Mouse (Mus musculus): Measurements from ENCODE around the gene Cpeb3. TPM values are rescaled to one million over a fixed set of nuclear protein-coding genes. Genes with fewer than 3 reads are reported as not detected.

Cpeb3 gene
- polyA plus RNA-seq, 1 experiment from 2014 or later, result 0.98 TPM

DNA sequence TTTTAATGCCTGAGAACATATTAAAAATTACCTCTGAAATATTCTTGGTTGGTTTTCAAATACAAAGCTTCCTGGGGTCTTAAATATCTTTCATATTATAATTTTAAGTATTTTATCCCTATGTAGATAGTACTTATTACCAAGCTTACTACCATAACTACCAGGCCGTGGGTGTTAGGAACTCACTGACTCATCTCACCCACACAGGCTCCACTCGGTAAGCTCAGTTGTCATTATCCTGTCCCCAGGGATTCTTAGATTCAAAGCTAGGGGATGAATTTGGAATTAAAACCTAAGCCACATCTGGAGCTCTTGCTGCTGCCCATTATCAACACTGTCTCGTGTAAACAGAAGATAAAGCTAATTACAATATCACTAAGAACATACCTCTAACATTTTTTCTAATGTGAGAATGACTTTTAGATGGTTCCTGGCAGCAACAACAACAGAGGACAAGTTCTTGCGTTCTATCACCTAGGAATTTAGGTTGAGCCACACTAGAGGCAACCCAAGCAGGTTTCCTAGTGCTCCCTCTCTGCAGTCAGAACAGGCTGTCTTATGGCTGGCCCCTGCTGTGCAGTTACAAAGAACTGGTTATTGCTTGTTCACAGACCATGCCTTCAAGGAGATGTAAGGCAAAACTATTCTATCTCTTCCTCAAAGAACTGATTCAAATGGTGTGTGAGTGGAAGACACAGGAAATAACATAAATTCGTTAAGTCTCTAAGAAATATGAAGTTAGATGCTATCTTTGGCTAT, 135.4 kb downstream of the Cpeb3 start:
- no peak overlapping the region for H3K9ac ChIP-seq (ENCODE audit: low read length)
- WGBS, result 37% methylated on average over 5 of the region's 5 CpGs
- no peaks in the 10 kb centered on the region for H3K36me3 ChIP-seq (ENCODE audit: control insufficient read depth, insufficient read depth, low read length)
- H3K4me3 ChIP-seq (ENCODE audit: low read length), result no peak overlapping the region
- no peaks in the 10 kb centered on the region for H3K27me3 ChIP-seq (ENCODE audit: control insufficient read depth, insufficient read depth, low read depth, low read length)
- H3K4me1 ChIP-seq (replicated peaks; ENCODE audit: control insufficient read depth, insufficient read depth, low read length), result no peaks in the 10 kb centered on the region; the same call in 1 of the 2 replicates
- no peak overlapping the region for H3K27ac ChIP-seq (ENCODE audit: low read length)
- no peaks in the 10 kb centered on the region for H3K9me3 ChIP-seq (ENCODE audit: control insufficient read depth, low read length)
- ATAC-seq (ENCODE audit: low read depth), result no peak
- H3K4me2 ChIP-seq (ENCODE audit: low read depth, low read length), result no peak overlapping the region

DNA sequence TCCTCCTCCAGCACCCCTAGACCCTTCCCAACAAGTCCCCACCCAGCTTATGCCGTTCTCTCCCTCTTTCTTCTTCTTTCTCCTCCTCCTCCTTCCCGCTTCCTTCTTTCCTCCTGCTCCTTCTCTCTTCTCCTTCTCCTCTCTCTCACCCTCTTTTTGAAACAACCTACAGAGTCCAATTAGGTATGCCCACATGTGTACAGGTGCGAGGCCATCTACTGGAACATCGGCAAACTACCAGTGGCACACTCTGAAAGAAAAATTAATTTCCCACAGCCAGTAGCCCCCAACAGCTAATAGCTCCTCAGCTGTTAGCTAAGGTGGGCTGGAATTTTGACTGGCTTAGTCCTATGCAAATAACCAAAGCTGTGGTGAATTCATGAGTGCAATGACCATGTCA, 139.2 kb downstream of the Cpeb3 start:
- WGBS, result 83% methylated on average over 4 of the region's 4 CpGs
- Histone ChIP-seq H3K4me2 (ENCODE audit: low read depth, low read length) (no peak overlapping the region), H3K4me1 (replicated peaks; ENCODE audit: control insufficient read depth, insufficient read depth, low read length) (no peaks in the 10 kb centered on the region), H3K27ac (ENCODE audit: low read length) (no peak overlapping the region), H3K27me3 (ENCODE audit: control insufficient read depth, insufficient read depth, low read depth, low read length) (no peaks in the 10 kb centered on the region), H3K36me3 (ENCODE audit: control insufficient read depth, insufficient read depth, low read length) (no peaks in the 10 kb centered on the region), H3K9me3 (ENCODE audit: control insufficient read depth, low read length) (no peaks in the 10 kb centered on the region), H3K4me3 (ENCODE audit: low read length) (no peak overlapping the region), H3K9ac (ENCODE audit: low read length) (no peak overlapping the region)
- ATAC-seq (ENCODE audit: low read depth), result no peak

GRCm38 (mm10) chr19:37060078-37060477, 148.3 kb downstream of the Cpeb3 start:
- H3K27ac ChIP-seq (ENCODE audit: low read length), result no peak overlapping the region
- H3K4me2 ChIP-seq (ENCODE audit: low read depth, low read length), result no peak overlapping the region
- no peak overlapping the region for H3K9ac ChIP-seq (ENCODE audit: low read length)
- 72% methylated on average over 4 of the region's 4 CpGs for WGBS
- no peaks in the 10 kb centered on the region for H3K36me3 ChIP-seq (ENCODE audit: control insufficient read depth, insufficient read depth, low read length)
- ATAC-seq (ENCODE audit: low read depth), result no peak
- H3K4me1 ChIP-seq (replicated peaks; ENCODE audit: control insufficient read depth, insufficient read depth, low read length), result no peaks in the 10 kb centered on the region
- H3K27me3 ChIP-seq (ENCODE audit: control insufficient read depth, insufficient read depth, low read depth, low read length), result no peaks in the 10 kb centered on the region
- H3K4me3 ChIP-seq (ENCODE audit: low read length), result no peak overlapping the region
- no peaks in the 10 kb centered on the region for H3K9me3 ChIP-seq (ENCODE audit: control insufficient read depth, low read length)

GRCm38 (mm10) chr19:37059623-37060022, 148.8 kb downstream of the Cpeb3 start:
- H3K4me3 ChIP-seq (ENCODE audit: low read length), result no peak overlapping the region
- H3K27ac ChIP-seq (ENCODE audit: low read length), result no peak overlapping the region
- H3K27me3 ChIP-seq (ENCODE audit: control insufficient read depth, insufficient read depth, low read depth, low read length), result no peaks in the 10 kb centered on the region
- H3K4me1 ChIP-seq (replicated peaks; ENCODE audit: control insufficient read depth, insufficient read depth, low read length), result no peaks in the 10 kb centered on the region
- no peak overlapping the region for H3K9ac ChIP-seq (ENCODE audit: low read length)
- H3K4me2 ChIP-seq (ENCODE audit: low read depth, low read length), result no peak overlapping the region
- no peak; the same call in 1 of the 2 replicates for ATAC-seq (ENCODE audit: low read depth)
- H3K9me3 ChIP-seq (ENCODE audit: control insufficient read depth, low read length), result no peaks in the 10 kb centered on the region
- H3K36me3 ChIP-seq (ENCODE audit: control insufficient read depth, insufficient read depth, low read length), result no peaks in the 10 kb centered on the region
- 26% methylated on average over 2 of the region's 2 CpGs for WGBS

DNA sequence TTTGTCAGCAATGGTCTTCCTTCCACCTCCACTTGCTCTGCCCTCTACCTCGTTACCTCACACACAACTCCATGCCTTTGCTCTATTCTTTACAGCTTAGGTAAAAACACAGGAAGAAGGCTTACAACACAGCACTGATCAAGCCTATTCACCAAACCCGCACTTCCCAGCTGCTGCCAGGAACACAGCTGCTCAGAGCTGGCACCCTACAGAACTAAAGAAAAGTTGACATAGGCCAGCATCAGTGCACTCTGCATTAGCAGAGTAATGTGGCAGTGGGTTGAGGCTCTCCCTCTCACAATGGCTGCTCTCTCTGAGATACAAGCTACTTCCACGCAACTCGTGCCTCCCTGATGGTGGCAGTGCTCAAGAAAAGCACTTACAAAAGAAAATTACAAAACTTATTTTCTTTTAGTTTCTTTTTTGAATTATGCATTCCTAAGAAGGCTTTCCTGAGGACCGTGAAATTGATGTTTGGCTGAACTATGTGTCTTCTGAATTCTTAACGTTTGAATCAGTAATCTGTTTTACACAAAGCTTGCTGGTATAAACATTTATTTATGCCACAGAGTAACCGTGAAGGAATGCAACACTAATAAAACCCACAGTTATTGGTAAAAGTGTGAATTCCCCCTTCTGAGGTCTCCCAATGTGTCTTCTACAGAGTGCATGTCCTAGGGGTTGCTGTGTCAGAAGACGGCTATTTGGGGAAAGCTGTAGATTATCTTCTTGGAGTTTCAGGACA, 151.1 kb downstream of the Cpeb3 start:
- Histone ChIP-seq H3K27ac (ENCODE audit: low read length) (no peak overlapping the region), H3K9me3 (ENCODE audit: control insufficient read depth, low read length) (no peaks in the 10 kb centered on the region), H3K36me3 (ENCODE audit: control insufficient read depth, insufficient read depth, low read length) (no peaks in the 10 kb centered on the region), H3K4me2 (ENCODE audit: low read depth, low read length) (no peak overlapping the region), H3K27me3 (ENCODE audit: control insufficient read depth, insufficient read depth, low read depth, low read length) (no peaks in the 10 kb centered on the region), H3K4me3 (ENCODE audit: low read length) (no peak overlapping the region), H3K9ac (ENCODE audit: low read length) (no peak overlapping the region), H3K4me1 (replicated peaks; ENCODE audit: control insufficient read depth, insufficient read depth, low read length) (no peaks in the 10 kb centered on the region)
- WGBS, result 71% methylated on average over 8 of the region's 8 CpGs
- ATAC-seq (ENCODE audit: low read depth), result no peak

DNA sequence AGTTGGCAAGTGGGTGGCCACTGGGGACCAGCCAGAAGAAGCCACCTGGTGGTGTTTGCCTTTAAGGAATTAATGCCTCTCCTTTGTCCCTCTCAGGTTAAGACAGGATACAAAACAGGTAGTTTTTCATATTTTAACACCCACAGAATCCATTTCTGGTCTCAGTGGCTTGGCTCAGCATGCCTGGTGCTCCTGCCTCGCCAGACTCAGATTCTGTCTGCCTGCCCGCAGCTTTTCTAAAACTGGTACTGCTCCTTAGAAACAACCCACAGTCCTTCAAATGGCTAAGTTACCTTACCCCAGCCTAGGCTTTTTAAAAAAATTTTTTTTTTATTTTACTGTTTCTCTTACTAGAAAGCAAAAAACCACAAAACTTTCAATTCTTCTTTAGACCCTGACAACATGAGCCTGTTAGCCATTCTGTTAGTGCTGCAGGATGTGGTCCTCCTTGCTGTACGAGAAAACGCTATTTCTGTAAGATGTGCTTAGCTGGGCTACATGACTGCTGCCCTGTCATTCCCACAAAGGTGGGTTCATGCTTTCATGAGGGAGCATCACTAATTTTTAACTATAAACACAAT, 152.3 kb downstream of the Cpeb3 start:
- Histone ChIP-seq H3K9me3 (ENCODE audit: control insufficient read depth, low read length) (no peaks in the 10 kb centered on the region), H3K4me1 (replicated peaks; ENCODE audit: control insufficient read depth, insufficient read depth, low read length) (no peaks in the 10 kb centered on the region), H3K27ac (ENCODE audit: low read length) (no peak overlapping the region), H3K4me3 (ENCODE audit: low read length) (no peak overlapping the region), H3K27me3 (ENCODE audit: control insufficient read depth, insufficient read depth, low read depth, low read length) (no peaks in the 10 kb centered on the region), H3K9ac (ENCODE audit: low read length) (no peak overlapping the region), H3K4me2 (ENCODE audit: low read depth, low read length) (no peak overlapping the region), H3K36me3 (ENCODE audit: control insufficient read depth, insufficient read depth, low read length) (no peaks in the 10 kb centered on the region)
- no peak for ATAC-seq (ENCODE audit: low read depth)
- 75% methylated on average over 4 of the region's 4 CpGs for WGBS

DNA sequence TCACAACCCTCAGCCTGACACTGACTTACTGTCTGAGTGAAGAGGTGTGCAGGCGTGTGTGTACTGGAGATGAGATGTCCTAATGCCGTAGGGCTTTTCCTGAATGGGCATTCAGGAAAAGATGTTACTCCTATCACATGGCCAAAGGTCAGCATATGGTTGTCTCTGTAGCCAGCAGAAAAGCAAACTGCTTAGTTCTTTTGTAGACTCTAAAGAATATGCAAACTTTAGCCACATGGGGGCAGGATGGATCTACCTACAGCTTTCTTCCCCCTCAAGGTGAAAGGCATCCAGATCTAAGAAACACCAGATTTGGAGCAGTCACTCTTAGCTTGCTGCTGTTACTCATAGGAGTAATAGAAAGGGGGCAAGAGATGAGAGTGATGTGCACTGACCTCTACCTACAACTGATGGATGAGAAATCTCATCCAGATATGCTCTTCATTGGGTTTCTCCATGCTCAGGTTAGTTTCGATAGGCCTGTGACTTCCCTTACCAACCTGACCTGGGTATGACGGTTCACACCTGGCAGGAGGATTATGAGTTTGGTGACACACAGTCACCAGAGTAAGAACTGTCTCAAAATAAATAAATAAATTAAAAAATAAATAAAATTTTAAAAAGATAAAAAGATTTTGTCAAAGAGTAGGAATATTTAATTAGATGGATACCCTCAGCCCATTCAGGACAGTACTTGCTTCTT, 157.6 kb downstream of the Cpeb3 start:
- Histone ChIP-seq H3K9ac (ENCODE audit: low read length) (no peak overlapping the region), H3K27ac (ENCODE audit: low read length) (no peak overlapping the region), H3K4me2 (ENCODE audit: low read depth, low read length) (no peak overlapping the region), H3K36me3 (ENCODE audit: control insufficient read depth, insufficient read depth, low read length) (no peaks in the 10 kb centered on the region), H3K27me3 (ENCODE audit: control insufficient read depth, insufficient read depth, low read depth, low read length) (no peaks in the 10 kb centered on the region), H3K9me3 (ENCODE audit: control insufficient read depth, low read length) (no peaks in the 10 kb centered on the region), H3K4me1 (replicated peaks; ENCODE audit: control insufficient read depth, insufficient read depth, low read length) (no peaks in the 10 kb centered on the region), H3K4me3 (ENCODE audit: low read length) (no peak overlapping the region)
- no peak for ATAC-seq (ENCODE audit: low read depth)
- 64% methylated on average over 4 of the region's 4 CpGs for WGBS

DNA sequence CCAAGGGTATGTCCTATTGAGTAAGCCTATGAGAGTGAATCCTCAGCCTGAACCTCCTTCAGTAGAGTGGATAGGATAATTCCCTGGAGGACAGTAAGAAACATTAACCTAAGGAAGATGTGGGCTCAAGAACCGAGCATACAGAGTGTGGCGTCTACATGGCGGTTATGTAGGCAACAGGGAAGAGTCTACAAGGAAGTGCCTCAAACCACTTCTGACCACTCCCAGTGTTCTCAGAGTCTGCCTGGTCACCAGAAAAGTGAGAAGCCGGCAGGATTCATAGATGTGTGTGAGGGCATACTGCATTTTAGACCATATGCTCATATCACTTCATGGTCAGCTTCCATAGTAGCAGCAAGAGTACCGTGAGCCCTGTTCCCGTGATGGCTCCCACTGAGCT, 159.9 kb downstream of the Cpeb3 start:
- no peak for ATAC-seq (ENCODE audit: low read depth)
- 84% methylated on average over 6 of the region's 6 CpGs for WGBS
- Histone ChIP-seq H3K27me3 (ENCODE audit: control insufficient read depth, insufficient read depth, low read depth, low read length) (no peaks in the 10 kb centered on the region), H3K4me2 (ENCODE audit: low read depth, low read length) (no peak overlapping the region), H3K4me1 (replicated peaks; ENCODE audit: control insufficient read depth, insufficient read depth, low read length) (no peaks in the 10 kb centered on the region), H3K27ac (ENCODE audit: low read length) (no peak overlapping the region), H3K9ac (ENCODE audit: low read length) (no peak overlapping the region), H3K4me3 (ENCODE audit: low read length) (no peak overlapping the region), H3K9me3 (ENCODE audit: control insufficient read depth, low read length) (no peaks in the 10 kb centered on the region), H3K36me3 (ENCODE audit: control insufficient read depth, insufficient read depth, low read length) (no peaks in the 10 kb centered on the region)

- ATAC-seq (ENCODE audit: low read depth), result no peak
- 43% methylated on average over 10 of the region's 10 CpGs for WGBS
These were observed 164.0 kb downstream of the Cpeb3 start for GRCm38 (mm10) chr19:37044431-37044830.

More at GRCm38 (mm10) chr19:37044431-37044830, 164.0 kb downstream of the Cpeb3 start:
- H3K4me3 ChIP-seq (ENCODE audit: low read length), result no peak overlapping the region
- no peak overlapping the region for H3K27ac ChIP-seq (ENCODE audit: low read length)
- no peak overlapping the region for H3K4me2 ChIP-seq (ENCODE audit: low read depth, low read length)
- no peaks in the 10 kb centered on the region for H3K27me3 ChIP-seq (ENCODE audit: control insufficient read depth, insufficient read depth, low read depth, low read length)
- no peak overlapping the region for H3K9ac ChIP-seq (ENCODE audit: low read length)
- no peaks in the 10 kb centered on the region for H3K9me3 ChIP-seq (ENCODE audit: control insufficient read depth, low read length)
- no peaks in the 10 kb centered on the region for H3K4me1 ChIP-seq (replicated peaks; ENCODE audit: control insufficient read depth, insufficient read depth, low read length)
- no peaks in the 10 kb centered on the region for H3K36me3 ChIP-seq (ENCODE audit: control insufficient read depth, insufficient read depth, low read length)
